8 mouse cellular contexts compared by ENCODE assay signal in the genomic region with DNA sequence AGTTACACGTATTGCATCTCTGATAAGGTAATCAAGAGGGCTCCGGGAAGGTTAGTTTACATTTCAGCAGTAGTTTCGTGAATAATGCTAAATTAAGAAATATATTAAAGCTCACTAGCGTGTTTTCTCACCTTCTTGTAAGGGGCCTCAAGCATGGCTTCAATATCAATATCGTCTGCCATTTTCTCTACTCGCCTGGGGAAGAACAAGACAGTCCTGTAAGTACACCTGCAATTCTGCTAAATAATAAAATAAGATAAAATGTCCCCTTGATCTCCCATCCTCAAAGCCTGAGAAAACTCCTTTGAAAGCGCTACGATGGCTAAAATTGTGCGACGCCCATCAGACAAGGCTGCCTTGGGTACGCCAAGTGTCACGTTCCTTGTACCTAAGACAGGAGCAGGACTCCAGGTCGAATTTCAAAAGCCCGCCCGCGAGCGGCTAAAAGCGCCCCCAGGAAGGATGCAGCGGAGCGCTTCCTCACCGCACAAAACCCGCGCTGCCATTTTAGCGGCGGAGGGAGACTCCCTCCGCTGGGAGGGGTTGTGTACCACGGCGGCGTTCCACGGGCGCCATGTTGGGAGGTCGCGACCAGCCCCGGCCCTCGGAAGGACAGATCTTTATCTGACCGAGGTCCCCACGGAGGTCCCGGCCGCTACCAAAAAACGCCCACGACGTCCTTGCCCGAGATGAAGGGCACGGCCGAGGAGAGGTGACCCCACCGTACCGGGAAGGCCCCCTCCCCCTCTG. TPM values are rescaled to one million over a fixed set of nuclear protein-coding genes. Genes with fewer than 3 reads are reported as not detected.
DNase-seq lines count a peak whose midpoint lies in the region; ATAC-seq and TF ChIP-seq lines count a peak whose summit lies in the region.

No protein-coding gene starts in this region.

- DNase-seq in NIH3T3 (ENCODE audit: low read depth), result peak; percentile 90
- DNase-seq in cerebellum, postnatal 10 days, result peak; percentile 89 to 90
- peak; percentile 64 to 67 for DNase-seq in frontal cortex, postnatal 14 days (ENCODE audit: low spot score in 2 of 2)
- DNase-seq in left cerebral cortex, adult 2 months (ENCODE audit: extremely low spot score in 1 of 2, low spot score in 2 of 2), result peak; percentile 73
- peak; percentile 75 for DNase-seq in right cerebral cortex, adult 18-20 months
- DNase-seq in urinary bladder, postnatal 14 days (ENCODE audit: low spot score), result peak; percentile 79

- peak overlapping the region; percentile 77 for H3K4me2 ChIP-seq in hindbrain, embryonic 13.5 days

- no peaks in the 10 kb centered on the region for H3K27me3 ChIP-seq in hindbrain, embryonic 13.5 days

- H3K4me1 ChIP-seq in hindbrain, embryonic 13.5 days (replicated peaks), result peaks cover 32% of the 10 kb centered on the region

- no peaks in the 10 kb centered on the region for H3K9me3 ChIP-seq in hindbrain, embryonic 13.5 days

- WGBS in hindbrain, embryonic 13.5 days, result 1% methylated on average over 47 of the region's 47 CpGs

- peaks cover 18% of the 10 kb centered on the region for H3K36me3 ChIP-seq in hindbrain, embryonic 13.5 days

- peak overlapping the region; percentile 100 for H3K9ac ChIP-seq in hindbrain, embryonic 13.5 days

- H3K27ac ChIP-seq in hindbrain, embryonic 13.5 days, result peak overlapping the region; percentile 99
- H3K27ac ChIP-seq in left cerebral cortex, adult 2 months, result peak overlapping the region; percentile 99

- TF ChIP-seq CTCF in left cerebral cortex, adult 2 months (IDR thresholded peaks at IDR 0.05), result peak; percentile 8; the same call in 1 of the 2 replicates

- peak; percentile 43 for ATAC-seq in hindbrain, embryonic 13.5 days (ENCODE audit: low FRiP score)
- peak; percentile 66 for ATAC-seq in megakaryocyte, adult 5-6 weeks (ENCODE audit: poor library complexity, severe bottlenecking)

- peak overlapping the region; percentile 96 for H3K4me3 ChIP-seq in hindbrain, embryonic 13.5 days
- H3K4me3 ChIP-seq in left cerebral cortex, adult 2 months, result peak overlapping the region; percentile 88

- intact Hi-C loops in left cerebral cortex, adult 2 months (cut with DNase I), result loop anchor here (5.0 kb wide), 1 partner anchor 37 kb away; a partner anchor contains a TSS

RNA-seq across cellular contexts. Expression of a gene that starts 0.8 kb away (rescaled TPM):
- 563 and 565 TPM in 2 replicates for polyA plus RNA-seq in hindbrain, embryonic 13.5 days (2015; fragmentation: Nextera tagmentation; extraction: Ambion mirVana)
- 100 to 1,000 TPM; 286 to 301 TPM for total RNA-seq in left cerebral cortex, adult 2 months (2021)
- total RNA-seq in megakaryocyte, adult 5-6 weeks (2015), result 443 and 462 TPM in 2 replicates
- total RNA-seq in megakaryocyte, adult 5-6 weeks (2017), result 508 and 552 TPM in 2 replicates

RNA-seq across cellular contexts. Expression of a gene that starts 17.0 kb away (rescaled TPM):
- 102 and 107 TPM in 2 replicates for polyA plus RNA-seq in hindbrain, embryonic 13.5 days (2015; fragmentation: Nextera tagmentation; extraction: Ambion mirVana)
- total RNA-seq in left cerebral cortex, adult 2 months (2021), result 10 to 100 TPM; 82.7 to 85.6 TPM
- total RNA-seq in megakaryocyte, adult 5-6 weeks (2015), result 25.9 and 34.6 TPM in 2 replicates
- total RNA-seq in megakaryocyte, adult 5-6 weeks (2017), result 27.1 and 55.5 TPM in 2 replicates

RNA-seq across cellular contexts. Expression of a gene that starts 35.2 kb away (rescaled TPM):
- polyA plus RNA-seq in hindbrain, embryonic 13.5 days (2015; fragmentation: Nextera tagmentation; extraction: Ambion mirVana), result 30.0 and 35.7 TPM in 2 replicates
- 10 to 100 TPM; 36.3 to 42.0 TPM for total RNA-seq in left cerebral cortex, adult 2 months (2021)
- 32.8 and 37.4 TPM in 2 replicates for total RNA-seq in megakaryocyte, adult 5-6 weeks (2015)
- total RNA-seq in megakaryocyte, adult 5-6 weeks (2017), result 21.3 and 22.0 TPM in 2 replicates

RNA-seq across cellular contexts. Expression of a gene that starts 35.4 kb away (rescaled TPM):
- polyA plus RNA-seq in hindbrain, embryonic 13.5 days (2015; fragmentation: Nextera tagmentation; extraction: Ambion mirVana), result 443 and 462 TPM in 2 replicates
- total RNA-seq in left cerebral cortex, adult 2 months (2021), result 100 to 1,000 TPM; 142 to 153 TPM
- total RNA-seq in megakaryocyte, adult 5-6 weeks (2015), result 53.8 and 63.6 TPM in 2 replicates
- total RNA-seq in megakaryocyte, adult 5-6 weeks (2017), result 10.0 and 11.0 TPM in 2 replicates

RNA-seq across cellular contexts. Expression of a gene that starts 52.3 kb away (rescaled TPM):
- polyA plus RNA-seq in hindbrain, embryonic 13.5 days (2015; fragmentation: Nextera tagmentation; extraction: Ambion mirVana), result 21.6 and 24.1 TPM in 2 replicates
- 10 to 100 TPM; 17.5 to 17.7 TPM for total RNA-seq in left cerebral cortex, adult 2 months (2021)
- 0.38 and 6.3 TPM in 2 replicates for total RNA-seq in megakaryocyte, adult 5-6 weeks (2015)
- 25.2 and 25.8 TPM in 2 replicates for total RNA-seq in megakaryocyte, adult 5-6 weeks (2017)

Comparison
In these comparisons a context has a peak if more than half of its experiments do, and no peak if none do; other contexts are left out.
1. Peak in every context shown above with its lines: DNase-seq, ATAC-seq, H3K4me3 ChIP-seq and H3K27ac ChIP-seq.